Mouse (Mus musculus): ENCODE measurements around the gene Catsperz. TPM values are rescaled to one million over a fixed set of nuclear protein-coding genes. Genes with fewer than 3 reads are reported as not detected.
"Not testable (repeated sequence)": the region's sequence is repeated elsewhere in the genome, so short reads cannot be mapped to it uniquely, and the experiment has no call there.

The Catsperz gene
- polyA plus RNA-seq, 1 experiment from 2014 or later = 3.9 TPM

DNA sequence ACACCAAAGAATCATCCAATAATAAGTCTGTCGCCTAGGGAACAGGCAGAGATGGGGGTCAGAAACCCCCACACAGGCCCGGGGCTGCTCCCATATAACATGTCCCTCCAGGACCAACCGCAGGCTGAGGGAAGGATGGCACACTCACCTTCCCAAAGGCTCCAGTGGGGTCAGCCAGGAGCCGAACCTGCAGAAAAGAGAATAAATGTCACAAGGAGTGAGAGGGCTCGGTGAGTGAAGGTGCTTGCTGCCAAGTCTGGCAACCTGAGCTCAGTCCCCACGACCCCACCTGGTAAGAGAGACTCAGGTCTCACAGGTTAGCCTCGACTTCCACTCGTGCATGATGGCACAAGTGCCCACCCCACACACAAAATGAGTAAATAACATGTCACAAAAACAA is 18.1 kb downstream of the Catsperz start:
- H3K4me1 ChIP-seq (ENCODE audit: control insufficient read depth, insufficient read depth, low read length) = peaks cover 21% of the 10 kb centered on the region

DNA sequence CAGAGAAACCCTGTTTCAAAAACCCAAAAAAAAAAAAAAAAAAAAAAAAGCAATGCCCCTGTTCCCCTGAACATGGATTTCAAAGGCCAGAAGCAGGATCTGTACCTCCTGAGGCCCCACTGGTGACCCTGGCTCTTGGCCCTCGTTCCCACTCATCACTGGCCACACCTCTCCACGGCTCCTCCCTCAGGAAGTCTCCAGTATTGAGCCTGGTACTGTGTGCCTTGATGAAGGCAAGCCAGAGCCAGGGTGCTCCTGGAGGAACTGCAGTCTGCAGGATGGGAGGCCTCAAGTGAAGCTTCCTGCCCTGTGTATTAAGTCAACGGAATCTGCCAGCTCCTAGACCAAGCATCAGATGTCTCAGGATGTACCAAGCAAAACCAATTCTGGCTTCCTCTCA is 19.0 kb downstream of the Catsperz start:
- H3K9me3 ChIP-seq (replicated peaks; ENCODE audit: control insufficient read depth, low read length) = no peaks in the 10 kb centered on the region
- H3K4me2 ChIP-seq (ENCODE audit: low read depth, low read length) = no peak overlapping the region
- H3K27me3 ChIP-seq (ENCODE audit: control insufficient read depth, insufficient read depth, low read length) = no peaks in the 10 kb centered on the region
- no peak for ATAC-seq (replicated peaks; ENCODE audit: extremely low read depth, insufficient read depth, low FRiP score)
- peaks cover 19% of the 10 kb centered on the region for H3K4me1 ChIP-seq (ENCODE audit: control insufficient read depth, insufficient read depth, low read length)
- H3K36me3 ChIP-seq (ENCODE audit: control insufficient read depth, insufficient read depth) = peaks cover 12% of the 10 kb centered on the region
- no peak overlapping the region for H3K27ac ChIP-seq (ENCODE audit: low read length)
- WGBS = 76% methylated on average over 3 of the region's 3 CpGs
- no peak overlapping the region for H3K4me3 ChIP-seq (ENCODE audit: low read length)
- no peak overlapping the region for H3K9ac ChIP-seq (ENCODE audit: low read length)

More for the DNA sequence above, 18.1 kb downstream of the Catsperz start:
- Histone ChIP-seq H3K27ac (ENCODE audit: low read length) (no peak overlapping the region), H3K36me3 (ENCODE audit: control insufficient read depth, insufficient read depth) (peaks cover 21% of the 10 kb centered on the region), H3K4me3 (ENCODE audit: low read length) (no peak overlapping the region), H3K27me3 (ENCODE audit: control insufficient read depth, insufficient read depth, low read length) (no peaks in the 10 kb centered on the region), H3K9ac (ENCODE audit: low read length) (no peak overlapping the region), H3K4me2 (ENCODE audit: low read depth, low read length) (no peak overlapping the region), H3K9me3 (replicated peaks; ENCODE audit: control insufficient read depth, low read length) (no peaks in the 10 kb centered on the region)
- 88% methylated on average over 8 of the region's 8 CpGs for WGBS
- no peak for ATAC-seq (replicated peaks; ENCODE audit: extremely low read depth, insufficient read depth, low FRiP score)

DNA sequence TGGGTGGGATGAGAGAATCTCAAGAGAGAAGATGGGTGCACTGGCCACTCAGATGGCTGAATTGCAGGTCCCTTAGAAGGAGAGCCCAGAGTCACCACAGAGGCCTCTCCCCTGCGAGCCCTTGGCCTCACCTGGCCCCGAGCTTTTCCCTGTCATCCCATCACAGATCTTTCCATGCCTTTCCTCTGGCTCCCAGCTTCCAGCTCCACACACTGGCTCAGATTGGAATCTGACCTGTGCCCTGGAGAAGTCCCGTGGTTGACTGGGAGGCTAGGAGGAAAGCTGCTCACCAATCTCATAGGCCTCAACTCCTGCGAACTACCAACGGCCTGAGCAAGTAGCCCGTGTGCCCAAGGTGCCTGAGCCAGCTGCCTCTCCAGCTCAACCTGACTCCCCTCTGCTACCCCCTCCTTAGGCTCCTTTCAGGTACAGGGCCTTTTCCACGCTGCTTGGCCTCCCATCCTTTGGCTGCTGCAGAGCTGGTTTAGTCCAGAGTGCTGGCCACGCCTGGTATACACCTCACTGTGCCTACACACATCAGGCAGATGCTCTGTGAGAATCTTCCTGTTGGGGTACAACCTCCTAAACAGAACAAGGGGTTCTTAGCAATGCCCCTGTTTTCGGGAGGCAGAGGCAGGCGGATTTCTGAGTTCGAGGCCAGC is 19.6 kb downstream of the Catsperz start:
- ATAC-seq (replicated peaks; ENCODE audit: extremely low read depth, insufficient read depth, low FRiP score) = no peak
- no peak overlapping the region for H3K4me3 ChIP-seq (ENCODE audit: low read length)
- H3K9me3 ChIP-seq (replicated peaks; ENCODE audit: control insufficient read depth, low read length) = no peaks in the 10 kb centered on the region
- no peak overlapping the region for H3K4me2 ChIP-seq (ENCODE audit: low read depth, low read length)
- WGBS = 92% methylated on average over 11 of the region's 11 CpGs
- no peak overlapping the region for H3K27ac ChIP-seq (ENCODE audit: low read length)
- H3K9ac ChIP-seq (ENCODE audit: low read length) = no peak overlapping the region
- H3K36me3 ChIP-seq (ENCODE audit: control insufficient read depth, insufficient read depth) = peaks cover 10% of the 10 kb centered on the region
- H3K27me3 ChIP-seq (ENCODE audit: control insufficient read depth, insufficient read depth, low read length) = no peaks in the 10 kb centered on the region
- peaks cover 15% of the 10 kb centered on the region for H3K4me1 ChIP-seq (ENCODE audit: control insufficient read depth, insufficient read depth, low read length)

- Histone ChIP-seq H3K9me3 (replicated peaks; ENCODE audit: control insufficient read depth, low read length) (no peaks in the 10 kb centered on the region), H3K36me3 (ENCODE audit: control insufficient read depth, insufficient read depth) (peaks cover 10% of the 10 kb centered on the region), H3K27me3 (ENCODE audit: control insufficient read depth, insufficient read depth, low read length) (no peaks in the 10 kb centered on the region), H3K9ac (ENCODE audit: low read length) (no peak overlapping the region), H3K4me2 (ENCODE audit: low read depth, low read length) (no peak overlapping the region), H3K4me1 (ENCODE audit: control insufficient read depth, insufficient read depth, low read length) (peaks cover 15% of the 10 kb centered on the region), H3K27ac (ENCODE audit: low read length) (no peak overlapping the region), H3K4me3 (ENCODE audit: low read length) (no peak overlapping the region)
- no peak for ATAC-seq (replicated peaks; ENCODE audit: extremely low read depth, insufficient read depth, low FRiP score)
- WGBS = 73% methylated on average over 2 of the region's 2 CpGs
Measured at GRCm38 (mm10) chr19:6904846-6905245, 20.3 kb downstream of the Catsperz start.

- ATAC-seq (replicated peaks; ENCODE audit: extremely low read depth, insufficient read depth, low FRiP score) = no peak
- Histone ChIP-seq H3K4me1 (ENCODE audit: control insufficient read depth, insufficient read depth, low read length) (peaks cover 7% of the 10 kb centered on the region), H3K4me3 (ENCODE audit: low read length) (no peak overlapping the region), H3K36me3 (ENCODE audit: control insufficient read depth, insufficient read depth) (peaks cover 10% of the 10 kb centered on the region), H3K9ac (ENCODE audit: low read length) (no peak overlapping the region), H3K9me3 (replicated peaks; ENCODE audit: control insufficient read depth, low read length) (no peaks in the 10 kb centered on the region), H3K4me2 (ENCODE audit: low read depth, low read length) (no peak overlapping the region), H3K27me3 (ENCODE audit: control insufficient read depth, insufficient read depth, low read length) (no peaks in the 10 kb centered on the region), H3K27ac (ENCODE audit: low read length) (no peak overlapping the region)
- 83% methylated on average over 1 of the region's 1 CpGs for WGBS
Measured at GRCm38 (mm10) chr19:6903031-6903430, 22.1 kb downstream of the Catsperz start.

GRCm38 (mm10) chr19:6899641-6900040 is 25.5 kb downstream of the Catsperz start:
- Histone ChIP-seq H3K9ac (ENCODE audit: low read length) (no peak overlapping the region), H3K27me3 (ENCODE audit: control insufficient read depth, insufficient read depth, low read length) (no peaks in the 10 kb centered on the region), H3K4me3 (ENCODE audit: low read length) (no peak overlapping the region), H3K36me3 (ENCODE audit: control insufficient read depth, insufficient read depth) (no peaks in the 10 kb centered on the region), H3K9me3 (replicated peaks; ENCODE audit: control insufficient read depth, low read length) (no peaks in the 10 kb centered on the region), H3K4me2 (ENCODE audit: low read depth, low read length) (no peak overlapping the region), H3K4me1 (ENCODE audit: control insufficient read depth, insufficient read depth, low read length) (no peaks in the 10 kb centered on the region), H3K27ac (ENCODE audit: low read length) (no peak overlapping the region)
- ATAC-seq (replicated peaks; ENCODE audit: extremely low read depth, insufficient read depth, low FRiP score) = no peak
- 82% methylated on average over 4 of the region's 4 CpGs for WGBS

GRCm38 (mm10) chr19:6895608-6896305 is 29.4 kb downstream of the Catsperz start:
- H3K4me2 ChIP-seq (ENCODE audit: low read depth, low read length); H3K4me1 ChIP-seq (ENCODE audit: control insufficient read depth, insufficient read depth, low read length); ATAC-seq (replicated peaks; ENCODE audit: extremely low read depth, insufficient read depth, low FRiP score); H3K9me3 ChIP-seq (replicated peaks; ENCODE audit: control insufficient read depth, low read length); H3K4me3 ChIP-seq (ENCODE audit: low read length); H3K27me3 ChIP-seq (ENCODE audit: control insufficient read depth, insufficient read depth, low read length); H3K36me3 ChIP-seq (ENCODE audit: control insufficient read depth, insufficient read depth); H3K27ac ChIP-seq (ENCODE audit: low read length); H3K9ac ChIP-seq (ENCODE audit: low read length): not testable (repeated sequence)
- WGBS = 75% methylated on average over 18 of the region's 18 CpGs

GRCm38 (mm10) chr19:6893731-6894451 is 31.3 kb downstream of the Catsperz start:
- Histone ChIP-seq H3K36me3 (ENCODE audit: control insufficient read depth, insufficient read depth) (no peaks in the 10 kb centered on the region), H3K9ac (ENCODE audit: low read length) (no peak overlapping the region), H3K4me1 (ENCODE audit: control insufficient read depth, insufficient read depth, low read length) (no peaks in the 10 kb centered on the region), H3K27me3 (ENCODE audit: control insufficient read depth, insufficient read depth, low read length) (no peaks in the 10 kb centered on the region), H3K4me3 (ENCODE audit: low read length) (no peak overlapping the region), H3K4me2 (ENCODE audit: low read depth, low read length) (no peak overlapping the region), H3K9me3 (replicated peaks; ENCODE audit: control insufficient read depth, low read length) (no peaks in the 10 kb centered on the region), H3K27ac (ENCODE audit: low read length) (no peak overlapping the region)
- WGBS = 90% methylated on average over 14 of the region's 14 CpGs
- ATAC-seq (replicated peaks; ENCODE audit: extremely low read depth, insufficient read depth, low FRiP score) = no peak

DNA sequence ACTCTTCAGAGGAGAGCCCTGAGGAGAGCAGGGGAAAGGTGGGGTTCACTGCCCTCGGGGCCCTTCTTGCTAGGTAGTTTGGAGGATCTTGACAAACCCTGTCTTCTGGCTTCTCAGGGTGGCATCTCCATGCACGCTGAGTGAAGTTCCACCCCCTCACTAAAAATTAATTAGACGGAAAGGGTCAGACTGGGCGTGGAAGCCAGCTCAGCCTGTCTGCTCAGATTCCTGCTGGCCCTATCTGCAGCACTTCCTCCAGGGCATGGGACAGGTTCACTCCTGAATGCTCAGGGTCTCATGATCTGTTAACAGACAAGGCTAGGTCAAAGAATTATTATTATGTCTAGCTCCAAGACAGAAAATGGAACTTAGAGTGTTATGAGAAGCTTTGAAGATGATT is 32.7 kb downstream of the Catsperz start:
- H3K9ac ChIP-seq (ENCODE audit: low read length) = no peak overlapping the region
- WGBS = 55% methylated on average over 4 of the region's 4 CpGs
- H3K4me2 ChIP-seq (ENCODE audit: low read depth, low read length) = no peak overlapping the region
- ATAC-seq (replicated peaks; ENCODE audit: extremely low read depth, insufficient read depth, low FRiP score) = no peak
- no peaks in the 10 kb centered on the region for H3K4me1 ChIP-seq (ENCODE audit: control insufficient read depth, insufficient read depth, low read length)
- H3K9me3 ChIP-seq (replicated peaks; ENCODE audit: control insufficient read depth, low read length) = no peaks in the 10 kb centered on the region
- H3K27me3 ChIP-seq (ENCODE audit: control insufficient read depth, insufficient read depth, low read length) = no peaks in the 10 kb centered on the region
- no peaks in the 10 kb centered on the region for H3K36me3 ChIP-seq (ENCODE audit: control insufficient read depth, insufficient read depth)
- no peak overlapping the region for H3K4me3 ChIP-seq (ENCODE audit: low read length)
- H3K27ac ChIP-seq (ENCODE audit: low read length) = no peak overlapping the region
